Mouse (Mus musculus) inflammation-experienced regulatory T-cells (primary cell): Measurements from ENCODE around the gene Gm3727. TPM values are rescaled to one million over a fixed set of nuclear protein-coding genes. Genes with fewer than 3 reads are reported as not detected.

Experiments
- polyA plus RNA-seq, 2 experiments: library from polyadenylated mRNA; unstranded; fragments of 100-300 nt; shearing (Covaris generic); gene quantifications; one replicate each; pipeline ENCODE4 v1.2.1; 2017

Gene Gm3727
- not detected for polyA plus RNA-seq

DNA sequence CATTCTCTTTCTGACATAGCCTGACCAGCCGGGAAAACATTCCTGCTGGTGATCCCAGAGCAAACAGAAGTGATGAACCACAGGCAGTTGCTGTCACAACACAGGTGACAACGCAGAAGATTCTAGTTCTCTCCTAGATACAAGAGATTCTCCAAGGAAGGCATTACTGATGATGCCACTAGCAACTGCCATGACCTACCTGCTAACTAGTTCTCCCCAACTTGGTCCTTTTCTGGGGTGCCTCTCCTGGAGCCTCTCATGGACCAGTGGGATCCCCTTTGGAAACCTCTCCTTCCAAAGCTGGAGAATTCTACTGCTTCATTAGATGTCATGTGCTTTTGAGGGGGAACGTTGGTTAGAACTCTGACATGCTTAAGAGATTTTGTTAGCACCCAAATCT is at the start of gene Gm3727:
Gene Gm3727 (minus strand): TSS at position 101 of the 400 bp plus-strand sequence.

Other genes starting within 250 kb of the Gm3727 start
- gene Gm10406, start 237.3 kb downstream of the Gm3727 start, polyA plus RNA-seq, result 1 to 10 TPM in 1 of 2 experiments, under 1 TPM in 1; 0.29 to 2.2 TPM
- not detected for gene Gm3685, start 219.7 kb downstream of the Gm3727 start, polyA plus RNA-seq
- gene Gm3696, start 164.1 kb downstream of the Gm3727 start, polyA plus RNA-seq, result 1 to 10 TPM; 1.5 to 5.1 TPM
- under 1 TPM; 0.11 to 0.38 TPM for gene Gm6676, start 139.3 kb downstream of the Gm3727 start, polyA plus RNA-seq
- gene Gm3512, start 90.2 kb downstream of the Gm3727 start, polyA plus RNA-seq, result 10 to 100 TPM in 1 of 2 experiments, under 1 TPM in 1; 0.33 to 10.9 TPM
- gene Gm16434, start 70.2 kb downstream of the Gm3727 start, polyA plus RNA-seq, result under 1 TPM; 0.11 to 0.38 TPM
- 10 to 100 TPM in 1 of 2 experiments, 1 to 10 TPM in 1; 7.2 to 14.7 TPM for gene Gm3739, start 50.3 kb upstream of the Gm3727 start, polyA plus RNA-seq
- not detected for gene Gm5797, start 67.7 kb upstream of the Gm3727 start, polyA plus RNA-seq
- gene Gm8374, start 100.4 kb upstream of the Gm3727 start, polyA plus RNA-seq, result not detected
- gene Gm3755, start 186.2 kb upstream of the Gm3727 start, polyA plus RNA-seq, result not detected
- gene Gm3752, start 219.0 kb upstream of the Gm3727 start, polyA plus RNA-seq, result 10 to 100 TPM in 1 of 2 experiments, 1 to 10 TPM in 1; 7.1 to 14.6 TPM